Mouse (Mus musculus) hindbrain, embryonic 12.5 days (tissue): ENCODE measurements around the gene Dhx16. TPM values are rescaled to one million over a fixed set of nuclear protein-coding genes. Genes with fewer than 3 reads are reported as not detected.
A peak's percentile ranks its signal among the peaks of the same experiment; 100 is the strongest.

ENCODE experiments used
- ATAC-seq: fragments of 200-750 bp; cut with Nextera tagmentation; 2 replicates; pipeline ENCODE4 v1.8.0; 2017; ENCODE audit warnings: moderate TSS enrichment; ENCODE audit not compliant: low FRiP score
- H3K27ac ChIP-seq: fragments of 300-500 bp; sonication (generic); 2 replicates; pipeline ENCODE4 v1.5.1; 2016; ENCODE audit warnings: mild to moderate bottlenecking
- H3K27me3 ChIP-seq: fragments of 300-500 bp; sonication (generic); 2 replicates; pipeline ENCODE4 v1.6.1; 2016; ENCODE audit warnings: mild to moderate bottlenecking
- H3K36me3 ChIP-seq: fragments of 300-500 bp; sonication (generic); 2 replicates; pipeline ENCODE4 v1.6.1; 2016; ENCODE audit warnings: mild to moderate bottlenecking
- H3K4me1 ChIP-seq: fragments of 300-500 bp; sonication (generic); 2 replicates; pipeline ENCODE4 v1.6.1; 2016
- H3K4me2 ChIP-seq: fragments of 300-500 bp; sonication (generic); replicated peaks from 2 replicates; pipeline ENCODE4 v1.6.1; 2016; ENCODE audit warnings: mild to moderate bottlenecking
- H3K4me3 ChIP-seq: fragments of 300-500 bp; sonication (generic); 2 replicates; pipeline ENCODE4 v1.5.1; 2016; ENCODE audit warnings: mild to moderate bottlenecking
- H3K9ac ChIP-seq: fragments of 300-500 bp; sonication (generic); 2 replicates; pipeline ENCODE4 v1.6.1; 2016; ENCODE audit warnings: mild to moderate bottlenecking, moderate library complexity
- H3K9me3 ChIP-seq: fragments of 300-500 bp; sonication (generic); replicated peaks from 2 replicates; pipeline ENCODE4 v1.6.1; 2016; ENCODE audit warnings: mild to moderate bottlenecking
- WGBS: fragments of 180-500 bp; shearing (Covaris S2); methylation state at CpG from one replicate; pipeline ENCODE4 v1.1.7; 2016; 5-methylcytosine and 5-hydroxymethylcytosine counted together
- polyA plus RNA-seq: library from polyadenylated mRNA; unstranded; fragments of >200 nt; fragmentation: Nextera tagmentation; extraction: Ambion mirVana; gene quantifications from 2 replicates; pipeline ENCODE4 v1.2.1, GENCODE M21; 2016

Gene Dhx16
- 45.2 and 46.0 TPM in 2 replicates for polyA plus RNA-seq

DNA sequence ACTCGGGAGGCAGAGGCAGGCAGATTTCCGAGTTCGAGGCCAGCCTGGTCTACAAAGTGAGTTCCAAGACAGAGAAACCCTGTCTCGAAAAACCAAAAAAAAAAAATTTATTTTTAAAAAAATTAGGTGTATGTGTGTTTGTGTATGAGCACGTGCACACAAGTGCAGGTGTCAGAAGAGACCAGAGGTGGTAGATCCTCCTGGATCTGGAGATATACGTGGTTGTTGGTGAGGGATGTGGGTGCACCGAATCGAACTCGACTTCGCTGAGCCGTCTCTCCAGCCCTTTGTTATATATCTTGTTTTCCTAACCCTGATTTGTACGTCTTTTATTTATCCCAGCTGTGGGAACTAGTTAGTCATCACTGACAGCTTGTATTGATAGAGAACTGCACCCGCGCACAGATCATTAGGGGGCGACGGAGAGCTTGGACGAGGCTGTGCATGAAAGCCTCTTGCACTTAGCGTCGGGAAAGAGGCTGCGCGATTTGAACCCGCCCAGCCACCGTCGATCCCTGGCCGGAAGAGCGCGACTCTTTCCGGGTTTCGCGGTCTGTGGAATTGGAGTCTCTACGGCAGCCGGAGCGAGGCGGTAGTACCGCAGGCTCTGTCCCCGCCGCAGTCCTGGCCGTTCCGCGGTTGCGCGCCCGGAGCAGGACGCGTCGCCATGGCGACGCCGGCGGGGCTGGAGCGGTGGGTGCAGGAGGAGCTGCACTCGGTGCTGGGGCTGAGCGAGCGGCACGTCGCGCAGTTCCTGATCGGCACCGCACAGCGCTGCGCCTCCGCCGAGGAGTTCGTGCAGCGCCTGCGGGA, at the start of gene Dhx16:
TSS of gene Dhx16 (plus strand) at position 575 of the 813 bp plus-strand sequence.
- H3K4me3 ChIP-seq: peak within 1 kb of the TSS; percentile 78
- H3K9me3 ChIP-seq: no peaks in the 10 kb centered on the region
- peaks cover 11% of the 10 kb centered on the region for H3K4me1 ChIP-seq
- H3K9ac ChIP-seq: peak within 1 kb of the TSS; percentile 82
- peak within 1 kb of the TSS; percentile 71 for H3K4me2 ChIP-seq
- peaks cover 49% of the 10 kb centered on the region for H3K36me3 ChIP-seq
- peak; percentile 91 for ATAC-seq
- H3K27ac ChIP-seq: peak within 1 kb of the TSS; percentile 71
- no peaks in the 10 kb centered on the region for H3K27me3 ChIP-seq
- WGBS: 6% methylated on average over 66 of the region's 66 CpGs

- WGBS: 71% methylated on average over 8 of the region's 8 CpGs
- Histone ChIP-seq H3K9ac (no peak overlapping the region), H3K36me3 (peaks cover 63% of the 10 kb centered on the region), H3K27me3 (no peaks in the 10 kb centered on the region), H3K27ac (peak overlapping the region; percentile 13; the same call in 1 of the 2 replicates), H3K4me3 (no peak overlapping the region), H3K9me3 (no peaks in the 10 kb centered on the region), H3K4me2 (no peak overlapping the region), H3K4me1 (peaks cover 35% of the 10 kb centered on the region)
- ATAC-seq: no peak
These were observed 47.0 kb upstream of the Dhx16 start for GRCm38 (mm10) chr17:35832400-35833238.

GRCm38 (mm10) chr17:35833239-35833751, 46.3 kb upstream of the Dhx16 start:
- 32% methylated on average over 5 of the region's 5 CpGs for WGBS
- no peak for ATAC-seq
- peaks cover 35% of the 10 kb centered on the region for H3K4me1 ChIP-seq
- H3K27ac ChIP-seq: peak overlapping the region; percentile 4; the same call in 1 of the 2 replicates
- peaks cover 57% of the 10 kb centered on the region for H3K36me3 ChIP-seq
- no peaks in the 10 kb centered on the region for H3K9me3 ChIP-seq
- no peak overlapping the region for H3K9ac ChIP-seq
- no peaks in the 10 kb centered on the region for H3K27me3 ChIP-seq
- H3K4me2 ChIP-seq: no peak overlapping the region; the same call in 1 of the 2 replicates
- H3K4me3 ChIP-seq: no peak overlapping the region

DNA sequence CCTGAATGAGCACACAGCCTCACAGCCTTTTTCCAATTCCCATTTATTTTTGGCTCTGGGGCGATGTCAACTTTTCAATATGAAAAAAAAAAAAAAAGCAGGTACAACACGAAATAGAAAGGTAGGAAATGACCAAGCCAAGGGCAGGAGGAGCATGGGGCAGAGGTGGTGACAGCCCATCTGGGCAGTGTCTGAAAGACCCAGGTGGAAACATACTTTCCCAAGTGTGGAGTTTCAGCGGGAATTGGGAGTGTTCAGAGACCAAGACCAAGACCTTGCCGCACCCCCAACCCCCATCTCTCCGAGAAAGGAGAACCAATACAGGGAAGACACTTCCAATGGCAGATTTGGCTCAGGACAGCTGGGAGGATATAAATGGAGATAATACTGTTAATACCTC, 45.7 kb upstream of the Dhx16 start:
- 64% methylated on average over 5 of the region's 5 CpGs for WGBS
- peak overlapping the region; percentile 2; the same call in 1 of the 2 replicates for H3K4me3 ChIP-seq
- peak overlapping the region; percentile 20 for H3K4me2 ChIP-seq

GRCm38 (mm10) chr17:35834696-35835422, 44.8 kb upstream of the Dhx16 start:
- Histone ChIP-seq H3K27ac (peak overlapping the region; percentile 35; the same call in 1 of the 2 replicates), H3K4me2 (peak overlapping the region; percentile 79), H3K9me3 (no peaks in the 10 kb centered on the region), H3K4me3 (peak overlapping the region; percentile 80), H3K27me3 (no peaks in the 10 kb centered on the region), H3K4me1 (peaks cover 41% of the 10 kb centered on the region), H3K36me3 (peaks cover 54% of the 10 kb centered on the region), H3K9ac (peak overlapping the region; percentile 97)
- no peak for ATAC-seq
- 79% methylated on average over 26 of the region's 26 CpGs for WGBS

More for the DNA sequence above, 45.7 kb upstream of the Dhx16 start:
- Histone ChIP-seq H3K27me3 (no peaks in the 10 kb centered on the region), H3K9me3 (no peaks in the 10 kb centered on the region), H3K9ac (no peak overlapping the region), H3K27ac (no peak overlapping the region), H3K36me3 (peaks cover 54% of the 10 kb centered on the region), H3K4me1 (peaks cover 35% of the 10 kb centered on the region)
- ATAC-seq: no peak

DNA sequence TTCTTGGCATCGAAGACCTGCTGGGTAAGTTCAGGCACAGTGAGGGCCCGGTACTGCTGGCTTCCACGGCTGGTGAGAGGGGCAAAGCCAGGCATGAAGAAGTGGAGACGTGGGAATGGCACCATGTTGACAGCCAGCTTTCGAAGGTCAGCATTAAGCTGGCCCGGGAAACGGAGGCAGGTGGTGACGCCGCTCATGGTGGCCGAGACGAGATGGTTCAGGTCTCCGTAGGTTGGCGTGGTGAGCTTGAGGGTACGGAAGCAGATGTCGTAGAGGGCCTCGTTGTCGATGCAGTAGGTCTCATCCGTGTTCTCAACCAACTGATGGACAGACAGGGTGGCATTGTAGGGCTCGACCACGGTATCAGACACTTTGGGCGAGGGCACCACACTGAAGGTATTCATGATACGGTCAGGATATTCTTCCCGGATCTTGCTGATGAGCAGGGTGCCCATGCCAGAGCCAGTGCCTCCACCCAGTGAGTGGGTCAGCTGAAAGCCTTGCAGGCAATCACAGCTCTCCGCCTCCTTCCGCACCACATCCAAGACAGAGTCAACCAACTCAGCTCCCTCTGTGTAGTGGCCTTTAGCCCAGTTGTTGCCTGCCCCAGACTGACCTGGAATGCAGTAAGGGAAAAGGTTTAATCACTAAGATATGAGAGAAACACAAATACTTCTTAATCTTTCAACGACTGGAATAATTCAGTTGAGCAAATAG, 44.0 kb upstream of the Dhx16 start:
- 81% methylated on average over 26 of the region's 26 CpGs for WGBS
- H3K36me3 ChIP-seq: peaks cover 53% of the 10 kb centered on the region
- peak overlapping the region; percentile 80 for H3K4me3 ChIP-seq
- H3K9ac ChIP-seq: peak overlapping the region; percentile 97
- H3K4me1 ChIP-seq: peaks cover 37% of the 10 kb centered on the region
- no peaks in the 10 kb centered on the region for H3K27me3 ChIP-seq
- H3K9me3 ChIP-seq: no peaks in the 10 kb centered on the region
- peak overlapping the region; percentile 79 for H3K4me2 ChIP-seq
- no peak overlapping the region for H3K27ac ChIP-seq
- no peak for ATAC-seq

GRCm38 (mm10) chr17:35836178-35836965, 43.2 kb upstream of the Dhx16 start:
- no peaks in the 10 kb centered on the region for H3K9me3 ChIP-seq
- peak overlapping the region; percentile 99 for H3K27ac ChIP-seq
- H3K9ac ChIP-seq: peak overlapping the region; percentile 97
- ATAC-seq: no peak
- peak overlapping the region; percentile 80 for H3K4me3 ChIP-seq
- 9% methylated on average over 24 of the region's 24 CpGs for WGBS
- no peaks in the 10 kb centered on the region for H3K27me3 ChIP-seq
- H3K4me2 ChIP-seq: peak overlapping the region; percentile 79
- peaks cover 37% of the 10 kb centered on the region for H3K4me1 ChIP-seq
- peaks cover 47% of the 10 kb centered on the region for H3K36me3 ChIP-seq

DNA sequence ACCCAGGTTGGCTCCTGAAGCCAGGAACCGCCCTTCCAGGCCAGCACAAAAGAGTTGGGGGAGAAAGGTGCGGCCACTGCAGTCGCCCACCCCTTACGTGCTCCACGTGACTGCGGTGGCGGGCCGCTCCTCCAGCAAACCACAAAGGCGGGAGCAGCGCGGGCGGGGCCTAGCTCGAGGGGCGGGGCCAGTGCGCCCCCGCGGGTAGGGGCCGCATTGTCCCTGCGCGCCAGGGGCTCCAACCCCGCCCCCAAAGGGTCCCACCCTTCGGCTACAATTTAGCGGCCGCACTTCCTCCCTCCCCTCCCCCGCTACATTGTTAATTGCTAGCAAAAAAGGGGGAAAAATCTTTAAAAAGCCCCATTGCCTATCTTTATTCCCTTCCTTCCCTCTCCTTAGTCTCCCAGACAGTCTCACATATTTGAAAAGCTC, 42.6 kb upstream of the Dhx16 start:
- peaks cover 40% of the 10 kb centered on the region for H3K4me1 ChIP-seq
- ATAC-seq: peak; percentile 27
- WGBS: 0% methylated on average over 23 of the region's 25 CpGs

DNA sequence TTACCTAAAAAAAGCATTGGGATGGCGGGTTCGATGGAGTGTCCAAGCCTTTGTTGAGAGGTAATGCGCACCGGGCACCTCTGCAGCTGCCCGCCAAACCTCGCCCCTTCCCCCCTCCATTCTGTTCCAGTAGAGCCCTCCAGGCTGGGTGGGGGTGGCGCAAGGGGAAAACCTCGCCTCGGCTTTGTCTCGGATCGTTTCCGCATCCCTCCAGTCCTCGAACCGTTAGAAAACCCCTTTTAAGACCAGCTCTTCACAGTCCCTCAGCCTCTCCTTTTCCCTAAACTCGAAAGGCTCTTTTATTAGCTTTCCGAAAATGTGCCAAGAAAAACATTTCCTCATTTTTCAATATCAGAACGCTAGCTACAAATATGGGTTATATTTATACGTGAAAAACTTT, 42.1 kb upstream of the Dhx16 start:
- peaks cover 41% of the 10 kb centered on the region for H3K36me3 ChIP-seq
- H3K27ac ChIP-seq: peak overlapping the region; percentile 99
- no peaks in the 10 kb centered on the region for H3K27me3 ChIP-seq
- H3K9ac ChIP-seq: peak overlapping the region; percentile 97
- H3K9me3 ChIP-seq: no peaks in the 10 kb centered on the region
- peak overlapping the region; percentile 79; the same call in 1 of the 2 replicates for H3K4me2 ChIP-seq
- 0 out of 2 replicates have a peak, but pooled peaks have one; percentile 7 for ATAC-seq
- peaks cover 44% of the 10 kb centered on the region for H3K4me1 ChIP-seq
- WGBS: 0% methylated on average over 18 of the region's 18 CpGs
- peak overlapping the region; percentile 80 for H3K4me3 ChIP-seq

More for the DNA sequence above, 42.6 kb upstream of the Dhx16 start:
- H3K36me3 ChIP-seq: peaks cover 46% of the 10 kb centered on the region
- no peaks in the 10 kb centered on the region for H3K27me3 ChIP-seq
- H3K4me2 ChIP-seq: peak overlapping the region; percentile 79
- H3K9me3 ChIP-seq: no peaks in the 10 kb centered on the region
- peak overlapping the region; percentile 99 for H3K27ac ChIP-seq
- peak overlapping the region; percentile 97 for H3K9ac ChIP-seq
- H3K4me3 ChIP-seq: peak overlapping the region; percentile 80

- H3K27ac ChIP-seq: peak within 1 kb of the TSS; percentile 99
- H3K4me1 ChIP-seq: peaks cover 44% of the 10 kb centered on the region
- no peaks in the 10 kb centered on the region for H3K27me3 ChIP-seq
- H3K36me3 ChIP-seq: peaks cover 36% of the 10 kb centered on the region
- no peaks in the 10 kb centered on the region for H3K9me3 ChIP-seq
- under 1% methylated on average over 29 of the region's 29 CpGs for WGBS
- peak within 1 kb of the TSS; percentile 97 for H3K9ac ChIP-seq
- peak within 1 kb of the TSS; percentile 79 for H3K4me2 ChIP-seq
- ATAC-seq: peak; percentile 80
- H3K4me3 ChIP-seq: peak within 1 kb of the TSS; percentile 80
These were observed 41.5 kb upstream of the Dhx16 start, which contains the start of gene Tubb5 for GRCm38 (mm10) chr17:35838122-35838544. Tubb5 (minus strand) TSS chr17:35838306.
